Mouse (Mus musculus) thymus, postnatal 25 days (tissue): ENCODE data around the gene Smchd1.
"Not testable (repeated sequence)": the region's sequence is repeated elsewhere in the genome, so short reads cannot be mapped to it uniquely, and the experiment has no call there.

ENCODE experiments used
- DNase-seq: peaks from one replicate; pipeline ENCODE4 v3.0.0; 2022

Smchd1 gene

GRCm38 (mm10) chr17:71444126-71444525 is 31.0 kb downstream of the Smchd1 start:
- no peak for DNase-seq

GRCm38 (mm10) chr17:71443273-71443672 is 31.9 kb downstream of the Smchd1 start:
- DNase-seq: no peak

GRCm38 (mm10) chr17:71422502-71422901 is 52.6 kb downstream of the Smchd1 start:
- DNase-seq: not testable (repeated sequence)

- DNase-seq: not testable (repeated sequence)
These were observed 55.7 kb downstream of the Smchd1 start for GRCm38 (mm10) chr17:71419448-71419847.

GRCm38 (mm10) chr17:71417008-71417407 is 58.1 kb downstream of the Smchd1 start:
- DNase-seq: no peak

GRCm38 (mm10) chr17:71387401-71387800 is 87.7 kb downstream of the Smchd1 start:
- DNase-seq: no peak

- no peak for DNase-seq
These were observed 94.8 kb downstream of the Smchd1 start for GRCm38 (mm10) chr17:71380346-71380745.

GRCm38 (mm10) chr17:71377901-71378300 is 97.2 kb downstream of the Smchd1 start:
- DNase-seq: no peak

- no peak for DNase-seq
These were observed 119.6 kb downstream of the Smchd1 start for GRCm38 (mm10) chr17:71355526-71355925.

GRCm38 (mm10) chr17:71354205-71354604 is 120.9 kb downstream of the Smchd1 start:
- DNase-seq: no peak

GRCm38 (mm10) chr17:71348188-71348587 is 127.0 kb downstream of the Smchd1 start:
- DNase-seq: no peak

- DNase-seq: no peak
These were observed 133.1 kb downstream of the Smchd1 start for GRCm38 (mm10) chr17:71342006-71342405.

- no peak for DNase-seq
These were observed 136.5 kb downstream of the Smchd1 start for GRCm38 (mm10) chr17:71338627-71339026.

- no peak for DNase-seq
These were observed 137.6 kb downstream of the Smchd1 start for GRCm38 (mm10) chr17:71337546-71337945.

- no peak for DNase-seq
These were observed 138.7 kb downstream of the Smchd1 start for GRCm38 (mm10) chr17:71336421-71336820.

GRCm38 (mm10) chr17:71332298-71332697 is 142.8 kb downstream of the Smchd1 start:
- no peak for DNase-seq

- not testable (repeated sequence) for DNase-seq
These were observed 154.4 kb downstream of the Smchd1 start for GRCm38 (mm10) chr17:71320731-71321130.

- DNase-seq: no peak
These were observed 155.8 kb downstream of the Smchd1 start for GRCm38 (mm10) chr17:71319361-71319760.

- no peak for DNase-seq
These were observed 157.6 kb downstream of the Smchd1 start for GRCm38 (mm10) chr17:71317571-71317970.

- DNase-seq: no peak
These were observed 160.8 kb downstream of the Smchd1 start for GRCm38 (mm10) chr17:71314315-71314714.

GRCm38 (mm10) chr17:71311340-71312171 is 163.6 kb downstream of the Smchd1 start, which contains the start of gene Emilin2:
Gene Emilin2, minus strand, starts transcription at chr17:71311978.
- DNase-seq: peak; percentile 49

GRCm38 (mm10) chr17:71310486-71311339 is 164.4 kb downstream of the Smchd1 start:
- DNase-seq: peak; percentile 10

GRCm38 (mm10) chr17:71309711-71310485 is 165.2 kb downstream of the Smchd1 start:
- no peak for DNase-seq
